Mouse (Mus musculus) stomach, postnatal 0 days (tissue): ENCODE results near the gene Brd3. TPM values are rescaled to one million over a fixed set of nuclear protein-coding genes. Genes with fewer than 3 reads are reported as not detected.

ENCODE experiments used
- ATAC-seq: fragments of 200-750 bp; cut with Nextera tagmentation; 2 replicates; pipeline ENCODE4 v1.8.0; 2017; ENCODE audit not compliant: low FRiP score, low TSS enrichment
- DNase-seq: peaks from one replicate; pipeline ENCODE4 v3.0.0-alpha.2; 2016; ENCODE audit warnings: low spot score
- H3K27ac ChIP-seq: fragments of 300-500 bp; sonication (generic); replicated peaks from 2 replicates; pipeline ENCODE4 v1.5.1; 2014; ENCODE audit warnings: mild to moderate bottlenecking, control low read depth
- H3K27me3 ChIP-seq: fragments of 300-500 bp; sonication (generic); 2 replicates; pipeline ENCODE4 v1.6.1; 2014; ENCODE audit warnings: low read length; ENCODE audit not compliant: control insufficient read depth, insufficient read depth
- H3K36me3 ChIP-seq: fragments of 300-500 bp; sonication (generic); 2 replicates; pipeline ENCODE4 v1.6.1; 2014; ENCODE audit warnings: low read length, mixed read lengths; ENCODE audit not compliant: control insufficient read depth, insufficient read depth
- H3K4me1 ChIP-seq: fragments of 300-500 bp; sonication (generic); replicated peaks from 2 replicates; pipeline ENCODE4 v1.6.1; 2014; ENCODE audit warnings: antibody characterized with exemption; ENCODE audit not compliant: control insufficient read depth, insufficient read depth
- H3K4me2 ChIP-seq: fragments of 300-500 bp; sonication (generic); replicated peaks from 2 replicates; pipeline ENCODE4 v1.6.1; 2014; ENCODE audit warnings: low read depth, mild to moderate bottlenecking, control low read depth, moderate library complexity
- H3K4me3 ChIP-seq: fragments of 300-500 bp; sonication (generic); 2 replicates; pipeline ENCODE4 v1.5.1; 2014; ENCODE audit warnings: low read depth, low read length, control low read depth
- H3K9ac ChIP-seq: fragments of 300-500 bp; sonication (generic); 2 replicates; pipeline ENCODE4 v1.6.1; 2014; ENCODE audit warnings: mild to moderate bottlenecking, low read length, control low read depth, mixed read lengths
- H3K9me3 ChIP-seq: fragments of 300-500 bp; sonication (generic); 2 replicates; pipeline ENCODE4 v1.6.1; 2016; ENCODE audit warnings: low read length; ENCODE audit not compliant: control insufficient read depth
- CTCF ChIP-seq: IDR thresholded peaks from 2 replicates; pipeline ENCODE4 v1.5.1; 2016; ENCODE audit warnings: antibody characterized with exemption, low read depth, mild to moderate bottlenecking, moderate library complexity
- EP300 ChIP-seq: optimal IDR thresholded peaks from 2 replicates; pipeline ENCODE3; 2016; ENCODE audit warnings: antibody characterized with exemption
- WGBS: fragments of 180-500 bp; shearing (Covaris S2); extraction: QIAGEN DNeasy Blood & Tissue Kit; methylation state at CpG from one replicate; pipeline ENCODE4 v1.1.7; 2014; 5-methylcytosine and 5-hydroxymethylcytosine counted together
- polyA plus RNA-seq: library from polyadenylated mRNA; unstranded; fragments of >200 nt; fragmentation: Nextera tagmentation; extraction: Ambion mirVana; gene quantifications from 2 replicates; pipeline ENCODE4 v1.2.1, GENCODE M21; 2015

Gene Brd3
- polyA plus RNA-seq, 1 experiment from 2014 or later: 41.0 TPM

DNA sequence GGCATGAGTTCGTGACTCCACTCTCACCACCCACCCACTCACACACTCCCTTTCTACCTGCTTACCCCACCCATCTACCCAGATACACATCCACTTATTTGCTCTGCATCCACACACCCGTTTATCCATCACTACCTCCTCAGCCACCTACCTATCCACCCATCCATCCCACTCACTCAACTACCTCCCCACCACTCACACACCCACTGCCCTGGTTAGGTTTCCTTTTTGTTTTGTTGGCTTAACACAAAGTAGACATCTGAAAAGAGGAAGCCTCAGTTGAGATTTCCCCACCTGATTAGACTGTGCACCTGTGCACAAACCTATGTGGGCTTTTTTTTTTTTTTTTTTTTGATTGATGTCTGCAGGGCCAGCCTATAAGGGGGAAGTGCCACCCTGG, 74.9 kb downstream of the Brd3 start:
- H3K4me1 ChIP-seq: no peaks in the 10 kb centered on the region; the same call in 1 of the 2 replicates
- WGBS: 59% methylated on average over 2 of the region's 2 CpGs
- ATAC-seq: no peak
- H3K4me2 ChIP-seq: no peak overlapping the region
- TF ChIP-seq EP300 (no peak), CTCF (no peak)
- no peaks in the 10 kb centered on the region for H3K36me3 ChIP-seq
- H3K27me3 ChIP-seq: no peaks in the 10 kb centered on the region
- DNase-seq: no peak
- H3K9me3 ChIP-seq: no peaks in the 10 kb centered on the region
- no peak overlapping the region for H3K27ac ChIP-seq
- H3K4me3 ChIP-seq: no peak overlapping the region
- no peak overlapping the region for H3K9ac ChIP-seq

DNA sequence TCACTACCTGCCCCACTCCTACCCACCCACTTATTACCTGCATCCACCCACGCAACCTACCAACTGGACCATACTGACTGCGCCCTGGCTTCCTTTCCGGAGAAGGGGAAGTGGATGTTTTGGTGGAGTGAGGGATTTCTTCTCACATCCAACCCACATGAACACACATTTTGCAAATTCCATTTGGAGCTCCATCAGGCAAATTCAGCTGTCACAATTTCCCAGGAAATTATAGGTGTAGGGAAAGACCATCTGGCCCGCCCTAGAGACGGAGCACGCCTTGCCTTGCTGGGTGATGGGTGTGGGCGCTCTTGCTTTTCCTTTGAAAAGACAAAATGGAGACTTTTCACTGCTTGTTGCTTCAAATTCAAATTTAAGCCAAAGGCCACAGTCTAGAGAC, 76.8 kb downstream of the Brd3 start:
- no peak overlapping the region for H3K4me2 ChIP-seq
- DNase-seq: no peak
- H3K4me1 ChIP-seq: peaks cover 3% of the 10 kb centered on the region; the same call in 1 of the 2 replicates
- ATAC-seq: no peak
- no peak for TF ChIP-seq CTCF
- TF ChIP-seq EP300: no peak
- H3K36me3 ChIP-seq: no peaks in the 10 kb centered on the region
- 87% methylated on average over 7 of the region's 7 CpGs for WGBS
- H3K4me3 ChIP-seq: no peak overlapping the region
- H3K27me3 ChIP-seq: no peaks in the 10 kb centered on the region
- H3K9me3 ChIP-seq: no peaks in the 10 kb centered on the region
- no peak overlapping the region for H3K27ac ChIP-seq
- H3K9ac ChIP-seq: no peak overlapping the region

DNA sequence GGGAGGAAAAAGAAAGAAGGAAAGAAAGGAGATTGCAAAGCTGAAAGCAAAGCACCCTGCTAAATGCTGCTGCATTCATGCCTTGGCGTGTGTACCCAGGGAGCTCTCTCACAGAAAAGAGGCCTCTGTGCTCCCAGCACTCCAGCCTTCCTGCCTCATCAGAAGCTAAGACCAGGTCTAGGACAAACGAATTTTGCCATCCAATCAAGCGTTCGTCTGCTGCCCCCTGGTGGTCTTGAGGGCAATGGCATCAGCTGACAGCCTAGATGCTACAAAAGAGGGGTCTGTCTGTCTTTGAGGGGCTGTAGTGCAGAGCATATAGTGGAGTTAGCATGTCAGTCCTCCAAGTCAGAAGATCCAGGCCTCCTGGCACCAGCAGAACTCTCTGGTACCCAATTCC, 79.4 kb downstream of the Brd3 start:
- peak; percentile 99 for TF ChIP-seq CTCF
- no peak for TF ChIP-seq EP300
- 2% methylated on average over 4 of the region's 4 CpGs for WGBS
- no peak for ATAC-seq

DNA sequence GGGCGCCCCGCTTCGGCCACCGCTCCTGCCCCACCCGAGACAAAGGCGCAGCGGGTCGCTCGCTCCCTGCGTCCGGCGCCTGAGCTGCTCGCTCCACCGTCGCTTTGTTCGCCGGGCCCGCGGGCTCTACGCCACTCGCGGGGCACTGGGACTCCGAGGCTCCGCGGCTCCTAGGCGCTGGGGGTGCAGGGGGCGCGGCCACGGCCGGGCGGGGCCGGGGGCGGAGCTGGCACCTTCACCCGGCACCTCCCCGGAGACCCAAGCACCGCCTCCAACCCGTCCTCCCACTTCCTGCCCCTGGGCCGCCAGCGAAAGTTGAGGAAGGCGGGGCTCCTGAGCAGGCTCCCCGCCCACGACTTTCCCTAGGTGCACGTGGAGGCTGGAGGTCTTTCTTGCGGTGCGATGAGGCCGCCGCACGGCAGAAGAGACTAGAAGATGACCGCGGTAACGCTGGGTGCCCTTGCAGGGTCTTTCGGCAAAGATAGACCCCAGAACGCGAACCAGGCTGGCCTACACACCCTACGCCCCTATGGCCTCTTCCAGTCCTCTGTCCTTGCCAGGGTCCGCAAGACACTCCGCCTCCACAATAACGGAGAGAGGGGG, 80.5 kb downstream of the Brd3 start, which contains the start of gene Vav2:
Gene Vav2 (minus strand): TSS at position 179 of the 603 bp plus-strand sequence.
- Histone ChIP-seq H3K9ac (peak within 1 kb of the TSS; percentile 74), H3K27me3 (no peaks in the 10 kb centered on the region), H3K4me3 (peak within 1 kb of the TSS; percentile 76), H3K9me3 (no peaks in the 10 kb centered on the region), H3K27ac (peak within 1 kb of the TSS; percentile 84), H3K36me3 (no peaks in the 10 kb centered on the region), H3K4me2 (peak within 1 kb of the TSS; percentile 97), H3K4me1 (peaks cover 3% of the 10 kb centered on the region; the same call in 1 of the 2 replicates)
- TF ChIP-seq EP300 (no peak), CTCF (peak; percentile 29; the same call in 1 of the 2 replicates)
- peak; percentile 96 for ATAC-seq
- under 1% methylated on average over 58 of the region's 58 CpGs for WGBS
- peak; percentile 97 for DNase-seq

More for the DNA sequence above, 79.4 kb downstream of the Brd3 start:
- no peak overlapping the region for H3K27ac ChIP-seq
- H3K4me1 ChIP-seq: peaks cover 3% of the 10 kb centered on the region; the same call in 1 of the 2 replicates
- H3K36me3 ChIP-seq: no peaks in the 10 kb centered on the region
- peak; percentile 79 for DNase-seq
- H3K27me3 ChIP-seq: no peaks in the 10 kb centered on the region
- H3K4me3 ChIP-seq: no peak overlapping the region
- no peak overlapping the region for H3K4me2 ChIP-seq
- no peaks in the 10 kb centered on the region for H3K9me3 ChIP-seq
- no peak overlapping the region for H3K9ac ChIP-seq

DNA sequence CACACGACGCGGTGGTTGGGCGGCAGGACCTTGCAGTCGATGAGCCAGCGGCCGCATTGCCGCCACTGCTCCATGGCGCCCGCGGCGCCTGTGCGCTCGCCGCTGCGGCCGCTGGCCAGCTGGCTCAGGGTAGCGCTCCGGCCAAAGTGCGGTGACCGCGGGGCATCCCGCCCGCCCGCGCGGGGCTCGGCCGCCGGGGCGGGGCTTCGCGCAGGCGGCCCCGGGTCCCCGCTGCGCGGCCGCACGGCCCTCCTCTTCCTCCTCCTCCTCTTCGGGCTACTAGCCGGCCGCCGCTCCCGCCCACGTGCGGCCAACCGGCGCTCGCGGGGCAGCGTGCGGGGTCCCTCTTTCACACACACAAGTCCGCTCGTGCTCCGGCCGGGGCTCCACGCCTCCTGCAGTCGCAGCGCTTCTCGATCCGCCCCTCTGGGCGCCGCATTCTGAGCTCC, 81.0 kb downstream of the Brd3 start:
- Histone ChIP-seq H3K9ac (peak overlapping the region; percentile 74), H3K27ac (peak overlapping the region; percentile 84), H3K9me3 (no peaks in the 10 kb centered on the region), H3K4me1 (peaks cover 3% of the 10 kb centered on the region; the same call in 1 of the 2 replicates), H3K4me2 (peak overlapping the region; percentile 97), H3K36me3 (no peaks in the 10 kb centered on the region), H3K27me3 (no peaks in the 10 kb centered on the region), H3K4me3 (peak overlapping the region; percentile 76)
- WGBS: 0% methylated on average over 35 of the region's 64 CpGs
- DNase-seq: no peak
- TF ChIP-seq CTCF (no peak; the same call in 1 of the 2 replicates), EP300 (no peak)
- peak; percentile 49; the same call in 1 of the 2 replicates for ATAC-seq
